Mouse (Mus musculus): ENCODE data around the gene Dr1. TPM values are rescaled to one million over a fixed set of nuclear protein-coding genes. Genes with fewer than 3 reads are reported as not detected.
"Not testable (repeated sequence)": the region's sequence is repeated elsewhere in the genome, so short reads cannot be mapped to it uniquely, and the experiment has no call there.

The Dr1 gene
- total RNA-seq (2021), result 10 to 100 TPM; 19.2 to 22.4 TPM

- intact Hi-C loops (cut with DNase I), result loop anchor here (2.0 to 10.0 kb wide), 4 partner anchors 44 to 204 kb away; partner anchors contain the start of genes Ccdc18, Mtf2, Pcgf3 and Pigg
- DNase-seq (ENCODE audit: low spot score), result peak; percentile 77
Observed at GRCm38 (mm10) chr5:108268127-108269062, at the start of gene Dr1. Gene Dr1 (plus strand): TSS chr5:108268897.

- DNase-seq (ENCODE audit: low spot score), result no peak
- intact Hi-C loops (cut with DNase I), result no loop called here
Observed at GRCm38 (mm10) chr5:108224077-108224476, 44.6 kb upstream of the Dr1 start.

- DNase-seq (ENCODE audit: low spot score), result no peak
- intact Hi-C loops (cut with DNase I), result no loop called here
Observed at GRCm38 (mm10) chr5:108226159-108226558, 42.5 kb upstream of the Dr1 start.

- intact Hi-C loops (cut with DNase I), result no loop called here
- no peak for DNase-seq (ENCODE audit: low spot score)
Observed at GRCm38 (mm10) chr5:108246314-108246765, 22.4 kb upstream of the Dr1 start.

- DNase-seq (ENCODE audit: low spot score), result no peak
- intact Hi-C loops (cut with DNase I), result no loop called here
Observed at GRCm38 (mm10) chr5:108250033-108250432, 18.7 kb upstream of the Dr1 start.

GRCm38 (mm10) chr5:108255259-108255658, 13.4 kb upstream of the Dr1 start:
- intact Hi-C loops (cut with DNase I), result no loop called here
- DNase-seq (ENCODE audit: low spot score), result no peak

- intact Hi-C loops (cut with DNase I), result loop anchor here (10.0 kb wide), 2 partner anchors 198 to 202 kb away; partner anchors contain the start of genes Mtf2 and Pcgf3
- no peak for DNase-seq (ENCODE audit: low spot score)
Observed at GRCm38 (mm10) chr5:108262722-108263121, 6.0 kb upstream of the Dr1 start.

- not testable (repeated sequence) for DNase-seq (ENCODE audit: low spot score)
- intact Hi-C loops (cut with DNase I), result loop anchor here (10.0 kb wide), 2 partner anchors 199 to 201 kb away; partner anchors contain the start of genes Mtf2 and Pcgf3
Observed at GRCm38 (mm10) chr5:108263785-108264184, 4.9 kb upstream of the Dr1 start.

GRCm38 (mm10) chr5:108266990-108267389, 1.7 kb upstream of the Dr1 start:
- intact Hi-C loops (cut with DNase I), result loop anchor here (5.0 to 10.0 kb wide), 3 partner anchors 135 to 202 kb away; partner anchors contain the start of genes Ccdc18, Mtf2, Pcgf3 and Tmed5
- DNase-seq (ENCODE audit: low spot score), result no peak

GRCm38 (mm10) chr5:108269063-108269810, 540 bp downstream of the Dr1 start:
- intact Hi-C loops (cut with DNase I), result loop anchor here (2.0 to 10.0 kb wide), 4 partner anchors 44 to 204 kb away; partner anchors contain the start of genes Ccdc18, Mtf2, Pcgf3 and Pigg
- no peak for DNase-seq (ENCODE audit: low spot score)

- intact Hi-C loops (cut with DNase I), result loop anchor here (2.0 to 10.0 kb wide), 4 partner anchors 43 to 205 kb away; partner anchors contain the start of genes Ccdc18, Mtf2, Pcgf3 and Pigg
- DNase-seq (ENCODE audit: low spot score), result no peak
Observed at GRCm38 (mm10) chr5:108269811-108270151, 1.1 kb downstream of the Dr1 start.

GRCm38 (mm10) chr5:108270415-108270814, 1.7 kb downstream of the Dr1 start:
- DNase-seq (ENCODE audit: low spot score), result no peak
- intact Hi-C loops (cut with DNase I), result no loop called here

GRCm38 (mm10) chr5:108271345-108271744, 2.6 kb downstream of the Dr1 start:
- DNase-seq (ENCODE audit: low spot score); intact Hi-C loops (cut with DNase I): not testable (repeated sequence)

- no peak for DNase-seq (ENCODE audit: low spot score)
Observed at GRCm38 (mm10) chr5:108286957-108287356, 18.3 kb downstream of the Dr1 start.

GRCm38 (mm10) chr5:108301567-108301966, 32.9 kb downstream of the Dr1 start:
- no peak for DNase-seq (ENCODE audit: low spot score)
- intact Hi-C loops (cut with DNase I), result no loop called here

More at GRCm38 (mm10) chr5:108286957-108287356, 18.3 kb downstream of the Dr1 start:
- intact Hi-C loops (cut with DNase I), result no loop called here

- DNase-seq (ENCODE audit: low spot score), result peak; percentile 88
- intact Hi-C loops (cut with DNase I), result loop anchor here (2.0 kb wide), 1 partner anchor 44 kb away; the partner anchor contains the start of gene Dr1
Observed at GRCm38 (mm10) chr5:108312224-108313064, 43.7 kb downstream of the Dr1 start, which contains the start of gene Pigg. Gene Pigg (plus strand): TSS chr5:108312609.

GRCm38 (mm10) chr5:108313065-108313860, 44.6 kb downstream of the Dr1 start:
- no peak for DNase-seq (ENCODE audit: low spot score)
- intact Hi-C loops (cut with DNase I), result loop anchor here (2.0 kb wide), 1 partner anchor 44 kb away; the partner anchor contains the start of gene Dr1
